Mouse (Mus musculus) limb, embryonic 14.5 days (tissue): ENCODE data around the gene Fam129a. TPM values are rescaled to one million over a fixed set of nuclear protein-coding genes. Genes with fewer than 3 reads are reported as not detected.
A peak's percentile ranks its signal among the peaks of the same experiment; 100 is the strongest.

Experiments
- ATAC-seq: fragments of 200-750 bp; cut with Nextera tagmentation; 2 replicates; pipeline ENCODE4 v1.8.0; 2017; ENCODE audit warnings: low read depth, moderate number of reproducible peaks, moderate TSS enrichment; ENCODE audit not compliant: low FRiP score
- DNase-seq: peaks from one replicate; pipeline ENCODE4 v3.0.0-alpha.2; 2015; ENCODE audit warnings: low spot score
- H3K27ac ChIP-seq: fragments of 300-500 bp; sonication (generic); replicated peaks from 2 replicates; pipeline ENCODE4 v1.5.1; 2014; ENCODE audit warnings: low read depth, mild to moderate bottlenecking, low read length, moderate library complexity, mixed read lengths
- H3K27me3 ChIP-seq: fragments of 300-500 bp; sonication (generic); 2 replicates; pipeline ENCODE4 v1.6.1; 2014; ENCODE audit warnings: low read length, mixed read lengths; ENCODE audit not compliant: control insufficient read depth, insufficient read depth
- H3K36me3 ChIP-seq: fragments of 300-500 bp; sonication (generic); 2 replicates; pipeline ENCODE4 v1.6.1; 2014; ENCODE audit warnings: mild to moderate bottlenecking, low read length, moderate library complexity, mixed read lengths; ENCODE audit not compliant: control insufficient read depth, insufficient read depth
- H3K4me1 ChIP-seq: fragments of 300-500 bp; sonication (generic); 2 replicates; pipeline ENCODE4 v1.6.1; 2014; ENCODE audit warnings: antibody characterized with exemption, low read length, mixed read lengths; ENCODE audit not compliant: control insufficient read depth, insufficient read depth
- H3K4me2 ChIP-seq: fragments of 300-500 bp; sonication (generic); replicated peaks from 2 replicates; pipeline ENCODE4 v1.6.1; 2014; ENCODE audit warnings: low read depth, mild to moderate bottlenecking, low read length, moderate library complexity; ENCODE audit not compliant: severe bottlenecking
- H3K4me3 ChIP-seq: fragments of 300-500 bp; sonication (generic); replicated peaks from 2 replicates; pipeline ENCODE4 v1.5.1; 2014; ENCODE audit warnings: low read length
- H3K9ac ChIP-seq: fragments of 300-500 bp; sonication (generic); 2 replicates; pipeline ENCODE4 v1.6.1; 2014; ENCODE audit warnings: mild to moderate bottlenecking, low read depth, low read length, moderate library complexity; ENCODE audit not compliant: severe bottlenecking
- H3K9me3 ChIP-seq: fragments of 300-500 bp; sonication (generic); 2 replicates; pipeline ENCODE4 v1.6.1; 2016; ENCODE audit warnings: low read length; ENCODE audit not compliant: control insufficient read depth
- POLR2A ChIP-seq: fragments of 200-500 bp; IDR thresholded peaks from 2 replicates; pipeline ENCODE4 v1.8.0; 2012; ENCODE audit warnings: inconsistent platforms, mild to moderate bottlenecking, moderate library complexity, borderline replicate concordance; ENCODE audit not compliant: insufficient read depth, insufficient read length; ENCODE audit errors: extremely low read depth
- WGBS: fragments of 180-500 bp; shearing (Covaris S2); extraction: QIAGEN DNeasy Blood & Tissue Kit; methylation state at CpG from one replicate; pipeline ENCODE4 v1.1.7; 2014; 5-methylcytosine and 5-hydroxymethylcytosine counted together
- polyA plus RNA-seq, 2 experiments: library from polyadenylated mRNA; depleted of rRNA in 1 of 2; stranded (reverse) in 1 of 2; unstranded in 1 of 2; fragments of >200 nt; fragmentation: Nextera tagmentation in 1 of 2; extraction: Ambion mirVana in 1 of 2; gene quantifications; 2 replicates each; pipeline versions ENCODE4 v1.2.1 to v1.2.3; 2012 to 2014

Fam129a gene
- polyA plus RNA-seq, 2 experiments = 11.1 to 14.7 TPM

DNA sequence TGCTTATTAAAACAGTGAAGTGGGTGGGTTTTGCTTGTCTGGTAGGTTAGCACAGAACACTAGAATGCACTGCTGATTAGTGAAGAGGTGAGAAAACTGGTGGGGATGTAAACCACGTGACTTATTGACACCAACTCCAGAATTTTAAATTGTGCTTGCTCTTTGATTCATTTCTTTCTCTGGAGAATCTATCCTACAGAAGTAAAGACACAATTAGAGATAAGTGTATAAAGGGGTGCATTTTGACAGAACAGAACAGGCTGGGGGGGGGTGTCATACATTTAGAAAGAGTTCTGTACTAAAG is 185.4 kb downstream of the Fam129a start:
- H3K4me1 ChIP-seq = peaks cover 25% of the 10 kb centered on the region
- no peaks in the 10 kb centered on the region for H3K27me3 ChIP-seq
- TF ChIP-seq POLR2A = no peak
- H3K9ac ChIP-seq = peak overlapping the region; percentile 66; the same call in 1 of the 2 replicates
- ATAC-seq = no peak
- H3K27ac ChIP-seq = no peak overlapping the region
- no peaks in the 10 kb centered on the region for H3K9me3 ChIP-seq
- WGBS = 20% methylated on average over 1 of the region's 1 CpGs
- no peak for DNase-seq
- H3K4me3 ChIP-seq = peak overlapping the region; percentile 93
- H3K4me2 ChIP-seq = peak overlapping the region; percentile 89
- H3K36me3 ChIP-seq = peaks cover 8% of the 10 kb centered on the region

DNA sequence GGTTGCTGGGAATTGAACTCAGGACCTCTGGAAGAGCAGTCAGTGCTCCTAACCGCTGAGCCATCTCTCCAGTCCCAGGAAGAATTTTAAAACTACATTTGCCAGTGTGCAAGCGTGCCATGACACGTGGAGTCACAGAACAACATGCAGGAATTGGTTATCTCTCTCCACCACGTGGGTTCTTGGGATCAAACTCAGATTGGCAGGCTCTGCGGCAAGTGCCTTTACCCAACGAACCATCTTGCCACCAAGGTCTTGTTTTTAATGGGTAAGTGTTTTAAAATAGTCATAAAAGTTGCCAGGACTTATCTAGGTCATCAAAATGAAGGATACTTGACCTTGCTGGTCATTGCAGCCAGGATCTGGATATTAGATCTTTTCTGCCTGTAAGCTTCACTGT is 187.3 kb downstream of the Fam129a start:
- Histone ChIP-seq H3K36me3 (peaks cover 17% of the 10 kb centered on the region), H3K9ac (no peak overlapping the region), H3K4me2 (no peak overlapping the region), H3K27ac (no peak overlapping the region), H3K9me3 (no peaks in the 10 kb centered on the region), H3K27me3 (no peaks in the 10 kb centered on the region), H3K4me1 (peaks cover 25% of the 10 kb centered on the region), H3K4me3 (no peak overlapping the region)
- DNase-seq (no peak), ATAC-seq (no peak)
- WGBS = 86% methylated on average over 6 of the region's 6 CpGs
- no peak for TF ChIP-seq POLR2A

DNA sequence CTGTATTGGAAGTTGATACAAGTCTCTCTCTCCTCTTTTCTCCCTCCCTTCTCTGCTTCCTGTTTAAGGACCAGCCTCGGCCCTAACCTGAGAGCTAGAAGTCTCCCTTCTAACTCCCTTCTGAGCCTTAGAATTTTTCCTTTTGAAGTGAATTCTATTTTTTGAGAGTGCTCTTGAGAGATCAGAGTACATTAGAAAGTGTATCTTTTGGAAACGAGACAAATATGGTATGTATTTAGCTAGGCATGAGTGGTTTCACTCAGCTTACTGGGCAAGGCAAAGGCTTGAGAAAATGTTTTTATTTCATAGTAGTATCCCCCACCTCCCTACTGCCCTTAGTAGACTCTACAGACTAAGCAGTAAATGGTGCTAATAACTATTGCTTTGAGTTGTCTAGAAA is 188.0 kb downstream of the Fam129a start:
- no peaks in the 10 kb centered on the region for H3K27me3 ChIP-seq
- no peak overlapping the region for H3K4me3 ChIP-seq
- no peak for TF ChIP-seq POLR2A
- no peak for ATAC-seq
- WGBS = 44% methylated on average over 2 of the region's 2 CpGs
- DNase-seq = no peak
- H3K9ac ChIP-seq = no peak overlapping the region; the same call in 1 of the 2 replicates
- H3K27ac ChIP-seq = no peak overlapping the region
- H3K36me3 ChIP-seq = peaks cover 17% of the 10 kb centered on the region
- no peak overlapping the region for H3K4me2 ChIP-seq
- H3K9me3 ChIP-seq = no peaks in the 10 kb centered on the region
- peaks cover 25% of the 10 kb centered on the region for H3K4me1 ChIP-seq

DNA sequence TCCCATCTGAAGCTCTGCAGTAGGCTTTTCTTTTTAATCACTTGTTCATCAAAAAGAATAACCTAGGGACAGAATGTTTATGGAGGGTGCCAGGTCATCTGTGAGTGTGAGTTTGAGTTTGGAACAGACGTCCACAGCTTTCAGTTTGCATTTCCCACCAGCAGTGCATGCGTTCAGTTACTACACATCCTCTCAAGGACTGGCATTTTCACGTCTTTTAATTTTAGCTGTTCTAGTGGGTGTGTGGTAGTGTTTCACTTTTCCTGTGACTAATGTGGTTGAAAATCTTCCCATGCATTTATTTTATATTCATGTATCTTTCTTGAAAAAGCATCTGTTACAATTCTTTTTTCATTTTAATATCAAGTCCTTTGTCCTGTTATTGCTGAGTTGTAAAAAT is 193.2 kb downstream of the Fam129a start:
- ATAC-seq (no peak), DNase-seq (no peak)
- Histone ChIP-seq H3K27me3 (no peaks in the 10 kb centered on the region), H3K4me1 (no peaks in the 10 kb centered on the region; the same call in 1 of the 2 replicates), H3K4me2 (no peak overlapping the region), H3K36me3 (peaks cover 17% of the 10 kb centered on the region), H3K4me3 (no peak overlapping the region), H3K9me3 (no peaks in the 10 kb centered on the region), H3K27ac (no peak overlapping the region), H3K9ac (no peak overlapping the region)
- no peak for TF ChIP-seq POLR2A
- 43% methylated on average over 3 of the region's 3 CpGs for WGBS

DNA sequence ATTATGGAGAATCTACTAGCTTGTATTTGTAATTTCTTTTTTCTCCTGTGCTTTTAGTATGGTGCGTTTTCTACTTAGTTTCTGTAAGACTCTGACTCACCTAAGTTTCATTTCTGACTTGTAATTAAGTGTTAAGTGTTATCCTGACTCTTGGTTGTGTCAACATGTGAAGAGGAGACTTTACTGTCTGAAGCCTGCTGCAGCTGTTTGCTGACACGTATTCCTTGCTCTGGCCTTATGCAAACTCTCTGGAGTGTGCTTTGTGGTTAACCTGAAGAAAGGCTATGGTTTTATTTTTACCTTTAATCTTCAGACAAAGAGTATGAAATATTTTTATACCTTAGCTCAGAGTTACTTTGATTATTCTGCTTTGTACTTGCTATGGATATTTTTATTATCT is 195.2 kb downstream of the Fam129a start:
- Histone ChIP-seq H3K4me2 (no peak overlapping the region), H3K4me3 (no peak overlapping the region), H3K9me3 (no peaks in the 10 kb centered on the region), H3K27ac (no peak overlapping the region), H3K4me1 (no peaks in the 10 kb centered on the region), H3K9ac (no peak overlapping the region), H3K27me3 (no peaks in the 10 kb centered on the region), H3K36me3 (peaks cover 13% of the 10 kb centered on the region)
- DNase-seq (no peak), ATAC-seq (no peak)
- TF ChIP-seq POLR2A = no peak
- 78% methylated on average over 2 of the region's 2 CpGs for WGBS
